Mouse (Mus musculus): ENCODE measurements around the gene Ccdc162.

Gene Ccdc162

GRCm38 (mm10) chr10:41608485-41608884 lies 107.9 kb downstream of the Ccdc162 start:
- POLR2A ChIA-PET, result interaction anchor here (0.5 to 3.5 kb wide), 9 partner anchors 15 to 1529 kb away, joined by 3 to 34 read pairs (median 3); partner anchors contain the start of gene Cd164 (in 2 of the 4)

GRCm38 (mm10) chr10:41602667-41603066 lies 113.8 kb downstream of the Ccdc162 start:
- ChIA-PET CTCF (no interaction called here), POLR2A (interaction anchor here in 2 of 4 experiments (0.6 to 1.9 kb wide), 2 partner anchors 83 to 685 kb away, joined by 4 to 5 read pairs; partner anchors contain the start of gene Cd164 (in 1 of the 2))

More at GRCm38 (mm10) chr10:41608485-41608884, 107.9 kb downstream of the Ccdc162 start:
- CTCF ChIA-PET, result no interaction called here

GRCm38 (mm10) chr10:41601898-41602545 lies 114.4 kb downstream of the Ccdc162 start:
- ChIA-PET CTCF (no interaction called here), POLR2A (interaction anchor here in 2 of 4 experiments (0.6 to 1.9 kb wide), 3 partner anchors 83 to 686 kb away, joined by 3 to 5 read pairs (median 4); partner anchors contain the start of gene Cd164 (in 1 of the 2))

- POLR2A ChIA-PET, result interaction anchor here in 1 of 4 experiments (2.3 kb wide), 1 partner anchor 82 kb away, joined by 5 read pairs; the partner anchor contains the start of gene Cd164
- CTCF ChIA-PET, result interaction anchor here in 1 of 4 experiments (0.5 kb wide), 1 partner anchor 570 kb away, joined by 3 read pairs; no protein-coding TSS in a partner anchor
Observed at GRCm38 (mm10) chr10:41601302-41601701, 115.1 kb downstream of the Ccdc162 start.

- CTCF ChIA-PET, result interaction anchor here in 1 of 4 experiments (1.1 kb wide), 1 partner anchor 11 kb away, joined by 3 read pairs; no protein-coding TSS in a partner anchor
- POLR2A ChIA-PET, result interaction anchor here in 2 of 4 experiments (1.0 to 1.7 kb wide), 3 partner anchors 11 to 80 kb away, joined by 3 to 5 read pairs (median 3); partner anchors contain the start of gene Cd164 (in 2 of the 2)
Observed at GRCm38 (mm10) chr10:41599051-41599450, 117.4 kb downstream of the Ccdc162 start.

- ChIA-PET CTCF (no interaction called here), POLR2A (interaction anchor here in 2 of 4 experiments (1.0 to 1.7 kb wide), 3 partner anchors 9 to 79 kb away, joined by 3 to 5 read pairs (median 5); partner anchors contain the start of gene Cd164 (in 1 of the 2))
Observed at GRCm38 (mm10) chr10:41598221-41598620, 118.2 kb downstream of the Ccdc162 start.

- POLR2A ChIA-PET, result interaction anchor here in 1 of 4 experiments (1.0 kb wide), 1 partner anchor 14 kb away, joined by 3 read pairs; no protein-coding TSS in a partner anchor
- CTCF ChIA-PET, result no interaction called here
Observed at GRCm38 (mm10) chr10:41595550-41595949, 120.9 kb downstream of the Ccdc162 start.

- CTCF ChIA-PET, result no interaction called here
- POLR2A ChIA-PET, result interaction anchor here in 1 of 4 experiments (0.6 kb wide), 1 partner anchor 679 kb away, joined by 3 read pairs; no protein-coding TSS in a partner anchor
Observed at GRCm38 (mm10) chr10:41594957-41595356, 121.5 kb downstream of the Ccdc162 start.

GRCm38 (mm10) chr10:41594433-41594832 lies 122.0 kb downstream of the Ccdc162 start:
- POLR2A ChIA-PET, result interaction anchor here in 2 of 4 experiments (0.6 to 1.7 kb wide), 2 partner anchors 76 to 680 kb away, joined by 3 to 5 read pairs; no protein-coding TSS in a partner anchor
- CTCF ChIA-PET, result no interaction called here

GRCm38 (mm10) chr10:41588616-41589015 lies 127.8 kb downstream of the Ccdc162 start:
- ChIA-PET POLR2A (interaction anchor here in 2 of 4 experiments (1.1 to 2.3 kb wide), 2 partner anchors 10 to 70 kb away, joined by 3 to 5 read pairs; partner anchors contain the start of gene Cd164 (in 1 of the 2)), CTCF (interaction anchor here in 1 of 4 experiments (0.9 kb wide), 1 partner anchor 10 kb away, joined by 3 read pairs; no protein-coding TSS in a partner anchor)

- POLR2A ChIA-PET, result no interaction called here
Observed at GRCm38 (mm10) chr10:41586947-41587852, 129.2 kb downstream of the Ccdc162 start.

GRCm38 (mm10) chr10:41583383-41583782 lies 133.1 kb downstream of the Ccdc162 start:
- ChIA-PET CTCF (interaction anchor here in 1 of 4 experiments (1.8 kb wide), 1 partner anchor 107 kb away, joined by 5 read pairs; no protein-coding TSS in a partner anchor), POLR2A (interaction anchor here in 3 of 4 experiments (0.6 to 2.6 kb wide), 11 partner anchors 10 to 331 kb away, joined by 3 to 13 read pairs (median 5); partner anchors contain the start of gene Cd164 (in 3 of the 3))

More at GRCm38 (mm10) chr10:41586947-41587852, 129.2 kb downstream of the Ccdc162 start:
- CTCF ChIA-PET, result no interaction called here

- CTCF ChIA-PET, result interaction anchor here in 3 of 4 experiments (0.7 to 1.8 kb wide), 5 partner anchors 28 to 107 kb away, joined by 3 to 5 read pairs (median 3); no protein-coding TSS in a partner anchor
- POLR2A ChIA-PET, result interaction anchor here in 3 of 4 experiments (0.6 to 2.6 kb wide), 9 partner anchors 10 to 64 kb away, joined by 3 to 13 read pairs (median 5); partner anchors contain the start of gene Cd164 (in 3 of the 3)
Observed at GRCm38 (mm10) chr10:41582901-41583361, 133.5 kb downstream of the Ccdc162 start.

- POLR2A ChIA-PET, result interaction anchor here in 2 of 4 experiments (0.8 to 1.6 kb wide), 6 partner anchors 10 to 61 kb away, joined by 3 to 5 read pairs (median 3); partner anchors contain the start of gene Cd164 (in 1 of the 2)
- CTCF ChIA-PET, result no interaction called here
Observed at GRCm38 (mm10) chr10:41580441-41580840, 136.0 kb downstream of the Ccdc162 start.

GRCm38 (mm10) chr10:41578541-41578940 lies 137.9 kb downstream of the Ccdc162 start:
- ChIA-PET CTCF (no interaction called here), POLR2A (no interaction called here)

GRCm38 (mm10) chr10:41576328-41576833 lies 140.1 kb downstream of the Ccdc162 start:
- ChIA-PET POLR2A (interaction anchor here in 2 of 4 experiments (0.7 to 1.1 kb wide), 2 partner anchors 30 to 31 kb away, joined by 3 to 4 read pairs; no protein-coding TSS in a partner anchor), CTCF (interaction anchor here in 1 of 4 experiments (0.9 kb wide), 1 partner anchor 51 kb away, joined by 5 read pairs; no protein-coding TSS in a partner anchor)

GRCm38 (mm10) chr10:41575451-41576327 lies 140.7 kb downstream of the Ccdc162 start:
- ChIA-PET POLR2A (interaction anchor here in 3 of 4 experiments (0.7 to 1.2 kb wide), 4 partner anchors 10 to 60 kb away, joined by 3 to 4 read pairs (median 4); no protein-coding TSS in a partner anchor), CTCF (interaction anchor here in 1 of 4 experiments (0.7 to 0.9 kb wide), 2 partner anchors 52 to 188 kb away, joined by 5 read pairs; no protein-coding TSS in a partner anchor)
